Mouse (Mus musculus) midbrain, embryonic 15.5 days (tissue): ENCODE data around the gene Hist1h2be. TPM values are rescaled to one million over a fixed set of nuclear protein-coding genes. Genes with fewer than 3 reads are reported as not detected.
"Not testable (repeated sequence)": the region's sequence is repeated elsewhere in the genome, so short reads cannot be mapped to it uniquely, and the experiment has no call there.

Source experiments
- ATAC-seq: fragments of 200-750 bp; cut with Nextera tagmentation; replicated peaks from 2 replicates; pipeline ENCODE4 v1.8.0; 2017; ENCODE audit warnings: moderate TSS enrichment
- H3K27ac ChIP-seq: fragments of 300-500 bp; sonication (generic); 2 replicates; pipeline ENCODE4 v1.5.1; 2015; ENCODE audit warnings: mild to moderate bottlenecking, inconsistent platforms
- H3K27me3 ChIP-seq: fragments of 300-500 bp; sonication (generic); replicated peaks from 2 replicates; pipeline ENCODE4 v1.6.1; 2015; ENCODE audit warnings: inconsistent platforms
- H3K36me3 ChIP-seq: fragments of 300-500 bp; sonication (generic); replicated peaks from 2 replicates; pipeline ENCODE4 v1.6.1; 2015; ENCODE audit warnings: inconsistent platforms
- H3K4me1 ChIP-seq: fragments of 300-500 bp; sonication (generic); 2 replicates; pipeline ENCODE4 v1.6.1; 2015; ENCODE audit warnings: inconsistent platforms
- H3K4me2 ChIP-seq: fragments of 300-500 bp; sonication (generic); 2 replicates; pipeline ENCODE4 v1.6.1; 2015; ENCODE audit warnings: inconsistent platforms, mild to moderate bottlenecking, moderate library complexity
- H3K4me3 ChIP-seq: fragments of 300-500 bp; sonication (generic); 2 replicates; pipeline ENCODE4 v1.5.1; 2015; ENCODE audit warnings: mild to moderate bottlenecking, inconsistent platforms
- H3K9ac ChIP-seq: fragments of 300-500 bp; sonication (generic); 2 replicates; pipeline ENCODE4 v1.6.1; 2015; ENCODE audit warnings: mild to moderate bottlenecking, inconsistent platforms
- H3K9me3 ChIP-seq: fragments of 300-500 bp; sonication (generic); 2 replicates; pipeline ENCODE4 v1.6.1; 2016; ENCODE audit warnings: inconsistent platforms
- WGBS: fragments of 180-500 bp; shearing (Covaris S2); methylation state at CpG from one replicate; pipeline ENCODE4 v1.1.7; 2015; ENCODE audit warnings: mixed read lengths; 5-methylcytosine and 5-hydroxymethylcytosine counted together
- polyA plus RNA-seq: library from polyadenylated mRNA; unstranded; fragments of >200 nt; fragmentation: Nextera tagmentation; extraction: Ambion mirVana; gene quantifications from 2 replicates; pipeline ENCODE4 v1.2.1, GENCODE M21; 2015

The Hist1h2be gene
- polyA plus RNA-seq, 1 experiment from 2014 or later, result 1.8 TPM

DNA sequence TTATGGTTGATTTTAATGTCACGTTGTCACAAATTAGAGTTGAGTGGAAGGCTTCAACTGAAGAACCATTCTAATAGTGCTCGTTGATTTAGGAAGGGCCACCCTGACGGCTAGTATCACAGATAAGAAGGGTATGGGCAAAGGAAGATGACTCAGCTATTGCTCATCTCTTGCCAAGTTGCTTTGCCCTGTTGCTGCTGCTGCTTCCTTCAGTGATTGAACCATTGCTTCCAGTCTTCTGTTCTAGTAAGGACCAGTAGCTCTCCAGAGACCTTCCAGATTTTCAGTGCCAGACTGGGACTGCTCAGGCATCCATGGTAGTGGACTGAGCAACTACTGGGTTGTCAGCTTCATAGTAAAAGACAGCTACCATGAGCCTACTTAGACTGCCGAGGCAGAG, 11.7 kb downstream of the Hist1h2be start:
- Histone ChIP-seq H3K9ac (no peak overlapping the region), H3K9me3 (no peaks in the 10 kb centered on the region), H3K36me3 (no peaks in the 10 kb centered on the region), H3K27ac (no peak overlapping the region), H3K4me1 (no peaks in the 10 kb centered on the region), H3K27me3 (no peaks in the 10 kb centered on the region), H3K4me3 (no peak overlapping the region), H3K4me2 (no peak overlapping the region)
- WGBS, result 93% methylated on average over 4 of the region's 4 CpGs
- ATAC-seq, result no peak

DNA sequence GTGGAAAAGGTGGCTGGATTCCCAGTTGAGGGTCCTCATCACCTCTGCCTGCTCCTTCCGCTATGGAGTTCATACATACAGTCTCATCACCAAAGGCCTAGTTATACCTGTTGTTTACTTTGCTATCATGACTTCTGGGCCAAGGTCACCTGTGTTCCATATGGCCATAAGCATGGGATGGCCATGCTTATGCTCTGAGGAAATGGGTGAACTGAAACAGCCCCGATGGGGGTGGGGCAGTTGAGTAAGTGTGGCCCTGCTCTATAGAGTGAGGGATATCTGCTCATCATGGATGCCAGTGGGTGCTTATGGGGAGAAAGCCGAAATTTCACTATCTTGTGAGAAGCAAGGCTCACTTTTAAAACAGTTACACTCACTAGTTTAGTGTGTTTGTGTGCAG, 15.9 kb downstream of the Hist1h2be start:
- H3K27ac ChIP-seq, result no peak overlapping the region
- H3K4me1 ChIP-seq, result no peaks in the 10 kb centered on the region
- no peaks in the 10 kb centered on the region for H3K36me3 ChIP-seq
- H3K27me3 ChIP-seq, result no peaks in the 10 kb centered on the region
- H3K4me3 ChIP-seq, result no peak overlapping the region
- ATAC-seq, result no peak
- no peak overlapping the region for H3K9ac ChIP-seq
- 91% methylated on average over 3 of the region's 3 CpGs for WGBS
- H3K4me2 ChIP-seq, result no peak overlapping the region
- H3K9me3 ChIP-seq, result no peaks in the 10 kb centered on the region

DNA sequence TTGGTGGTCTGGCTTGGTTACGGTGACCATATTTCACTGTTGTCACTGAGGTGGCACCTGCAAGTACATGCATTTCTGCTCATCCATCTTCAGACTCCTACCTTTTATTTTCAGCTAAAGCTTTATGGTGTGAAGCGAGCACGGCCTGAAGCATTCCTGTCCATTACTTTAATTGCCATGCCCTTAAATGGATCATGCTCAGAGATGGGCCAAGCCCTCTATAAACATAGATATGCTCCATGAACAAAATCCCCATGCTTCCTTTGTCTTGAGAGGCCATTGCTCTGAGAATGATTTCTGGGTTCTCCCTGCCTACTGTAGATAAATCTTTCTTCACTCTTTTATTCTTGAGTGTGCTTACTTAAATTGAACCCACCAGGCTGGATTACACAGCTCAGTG, 16.5 kb downstream of the Hist1h2be start:
- ATAC-seq, result no peak
- Histone ChIP-seq H3K4me2 (no peak overlapping the region), H3K9ac (no peak overlapping the region), H3K4me3 (no peak overlapping the region), H3K36me3 (no peaks in the 10 kb centered on the region), H3K9me3 (no peaks in the 10 kb centered on the region), H3K4me1 (no peaks in the 10 kb centered on the region), H3K27ac (no peak overlapping the region), H3K27me3 (no peaks in the 10 kb centered on the region)
- WGBS, result 93% methylated on average over 3 of the region's 3 CpGs

DNA sequence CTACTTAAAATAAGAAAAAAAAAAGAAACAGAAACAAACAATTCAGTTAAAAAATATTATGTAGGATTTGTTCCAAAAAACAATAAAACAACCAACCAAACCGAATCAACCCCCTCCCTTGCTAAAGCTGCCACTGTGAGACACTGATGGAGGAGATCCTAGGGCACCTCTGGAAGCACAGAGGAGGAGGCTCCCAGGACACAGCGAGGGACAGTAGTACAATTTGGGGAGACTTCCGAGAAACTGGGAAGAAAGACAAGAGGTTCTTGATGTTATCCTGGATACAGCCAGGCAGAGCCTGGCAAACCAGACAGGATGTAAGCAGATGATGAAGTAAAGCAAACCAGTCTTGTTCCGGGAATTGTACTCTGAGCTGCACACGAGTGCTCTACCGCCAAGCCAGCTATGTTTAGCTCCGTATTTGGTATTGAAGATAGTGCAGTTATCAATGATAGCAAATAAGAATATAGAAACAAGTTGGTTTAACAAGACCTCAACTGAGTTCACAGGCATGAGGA, 17.7 kb downstream of the Hist1h2be start:
- no peaks in the 10 kb centered on the region for H3K36me3 ChIP-seq

DNA sequence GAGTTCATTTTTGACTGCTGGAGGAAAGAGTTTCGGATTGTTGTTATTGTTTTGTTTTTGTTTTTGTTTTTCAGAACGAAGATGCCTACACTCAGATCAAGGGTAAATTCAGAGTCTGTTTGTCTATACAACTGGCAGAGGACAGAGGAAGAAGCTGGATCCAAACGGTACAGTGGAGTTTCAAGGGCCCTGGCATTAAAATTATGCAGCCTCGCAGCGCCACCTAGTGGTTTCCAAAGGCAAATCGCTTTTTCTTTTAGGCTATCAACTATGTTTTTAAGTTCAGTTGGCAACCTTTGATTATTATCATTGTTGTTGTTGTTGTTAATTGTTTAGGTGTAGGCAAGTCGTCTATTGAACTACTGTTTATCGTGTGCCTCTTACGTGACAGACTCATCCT, 23.0 kb downstream of the Hist1h2be start:
- H3K4me3 ChIP-seq, result no peak overlapping the region
- no peak overlapping the region for H3K4me2 ChIP-seq
- H3K9ac ChIP-seq, result no peak overlapping the region
- H3K36me3 ChIP-seq, result no peaks in the 10 kb centered on the region
- H3K27me3 ChIP-seq, result no peaks in the 10 kb centered on the region
- H3K4me1 ChIP-seq, result no peaks in the 10 kb centered on the region
- 7% methylated on average over 9 of the region's 9 CpGs for WGBS
- H3K27ac ChIP-seq, result no peak overlapping the region
- no peak for ATAC-seq
- no peaks in the 10 kb centered on the region for H3K9me3 ChIP-seq

More for the DNA sequence above, 17.7 kb downstream of the Hist1h2be start:
- H3K4me3 ChIP-seq, result no peak overlapping the region
- H3K27ac ChIP-seq, result no peak overlapping the region
- H3K4me2 ChIP-seq, result no peak overlapping the region
- WGBS, result 82% methylated on average over 7 of the region's 7 CpGs
- no peaks in the 10 kb centered on the region for H3K4me1 ChIP-seq
- ATAC-seq, result no peak
- H3K9me3 ChIP-seq, result no peaks in the 10 kb centered on the region
- no peaks in the 10 kb centered on the region for H3K27me3 ChIP-seq
- no peak overlapping the region for H3K9ac ChIP-seq

DNA sequence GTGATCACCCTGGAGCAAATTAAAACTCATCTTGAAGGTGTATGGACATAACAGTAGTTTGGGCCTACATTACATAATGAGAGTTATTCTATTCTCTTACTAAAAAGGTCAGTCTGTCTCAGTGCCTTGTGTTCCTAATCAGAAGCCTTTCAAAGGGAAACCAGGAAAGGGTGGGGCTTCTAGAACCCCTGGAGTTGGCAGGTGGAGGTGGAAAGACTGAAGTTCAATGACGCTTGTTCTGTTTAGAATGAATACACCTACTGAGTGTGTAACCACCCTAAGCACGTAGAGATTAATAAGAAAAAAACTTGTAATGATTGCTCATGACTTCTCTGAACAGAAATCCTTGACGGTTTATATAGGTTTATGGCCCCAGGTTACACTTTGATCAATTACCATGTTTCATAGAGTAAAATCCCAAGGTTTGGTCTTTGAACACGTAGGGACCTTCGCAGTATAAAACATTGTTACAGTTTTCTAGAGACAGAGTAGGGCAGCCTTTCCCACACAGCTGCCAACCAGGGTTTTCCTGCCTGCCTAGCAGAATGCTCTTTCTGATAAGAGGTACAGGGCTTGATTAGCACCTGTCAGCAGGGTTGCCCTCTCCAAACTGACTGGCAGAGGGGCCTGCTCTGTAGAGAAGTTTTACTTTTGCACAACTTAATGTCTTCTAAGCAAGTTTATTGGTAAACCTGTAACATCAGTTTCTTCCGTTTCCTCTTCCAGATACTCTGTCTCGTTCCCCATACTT, 25.1 kb downstream of the Hist1h2be start:
- 84% methylated on average over 7 of the region's 7 CpGs for WGBS
- no peak for ATAC-seq
- Histone ChIP-seq H3K9ac (no peak overlapping the region), H3K36me3 (no peaks in the 10 kb centered on the region), H3K9me3 (no peaks in the 10 kb centered on the region), H3K4me3 (no peak overlapping the region), H3K4me1 (no peaks in the 10 kb centered on the region), H3K27me3 (no peaks in the 10 kb centered on the region), H3K4me2 (no peak overlapping the region), H3K27ac (no peak overlapping the region)

DNA sequence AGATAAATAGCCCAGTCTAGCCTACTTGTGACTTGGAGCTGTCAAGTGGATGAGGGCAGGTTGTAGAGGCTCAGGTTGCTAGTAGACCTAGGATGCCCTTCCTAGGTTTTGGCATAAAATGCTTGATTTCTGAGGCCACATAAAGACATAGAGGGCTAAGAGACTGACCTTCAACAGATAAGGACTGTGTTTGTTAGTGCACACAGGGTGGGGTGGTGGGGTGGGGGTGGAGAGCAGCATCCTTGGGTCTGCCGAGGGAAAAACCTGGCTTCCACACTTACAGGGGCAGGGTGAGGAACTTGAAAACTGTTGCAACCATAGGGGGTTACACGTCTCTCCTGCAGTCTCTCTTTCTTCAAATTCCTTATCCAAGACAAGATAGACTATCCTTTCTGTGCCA, 25.7 kb downstream of the Hist1h2be start:
- no peak overlapping the region for H3K4me3 ChIP-seq
- ATAC-seq, result no peak
- no peaks in the 10 kb centered on the region for H3K4me1 ChIP-seq
- no peak overlapping the region for H3K4me2 ChIP-seq
- no peak overlapping the region for H3K9ac ChIP-seq
- H3K27ac ChIP-seq, result no peak overlapping the region
- WGBS, result 84% methylated on average over 2 of the region's 2 CpGs
- no peaks in the 10 kb centered on the region for H3K27me3 ChIP-seq
- no peaks in the 10 kb centered on the region for H3K9me3 ChIP-seq
- no peaks in the 10 kb centered on the region for H3K36me3 ChIP-seq

DNA sequence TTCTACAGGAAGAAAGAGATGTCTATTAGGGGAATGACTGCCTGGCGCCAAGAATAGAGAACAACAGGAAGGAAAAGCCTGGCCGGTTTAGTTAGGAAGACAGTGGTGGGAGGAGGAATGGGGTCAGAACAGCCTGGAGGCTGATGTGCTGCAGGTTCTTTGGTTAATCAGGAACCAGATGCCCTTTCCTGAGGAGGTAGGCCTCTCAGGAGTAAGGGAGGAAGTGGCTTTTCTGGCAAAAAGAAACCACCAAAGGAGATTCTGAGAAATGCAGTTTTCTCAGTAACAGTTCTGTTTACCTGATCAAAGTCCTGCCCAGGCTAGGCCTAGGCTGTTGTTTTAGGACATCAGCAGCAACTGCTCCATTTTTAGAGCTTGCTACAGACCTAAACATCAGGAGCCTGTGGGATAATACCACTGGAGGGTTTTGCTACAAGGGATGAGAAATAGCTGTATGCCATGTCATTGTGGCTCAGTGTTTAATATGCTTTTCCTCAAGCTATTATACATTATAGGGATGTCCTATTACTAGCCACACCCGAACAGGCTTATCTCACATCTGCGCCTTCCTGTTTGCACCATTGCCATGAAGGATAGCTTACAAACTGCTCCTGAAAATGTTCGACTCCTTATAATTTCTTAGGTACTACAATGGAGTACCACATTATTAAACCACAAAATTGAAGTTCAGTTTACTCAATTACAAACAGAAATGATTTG, 27.7 kb downstream of the Hist1h2be start:
- no peaks in the 10 kb centered on the region for H3K36me3 ChIP-seq
- H3K4me1 ChIP-seq, result no peaks in the 10 kb centered on the region
- WGBS, result 89% methylated on average over 5 of the region's 5 CpGs
- no peak for ATAC-seq
- H3K27me3 ChIP-seq, result no peaks in the 10 kb centered on the region
- no peak overlapping the region for H3K4me2 ChIP-seq
- H3K27ac ChIP-seq, result no peak overlapping the region
- no peaks in the 10 kb centered on the region for H3K9me3 ChIP-seq
- no peak overlapping the region for H3K9ac ChIP-seq
- H3K4me3 ChIP-seq, result no peak overlapping the region

DNA sequence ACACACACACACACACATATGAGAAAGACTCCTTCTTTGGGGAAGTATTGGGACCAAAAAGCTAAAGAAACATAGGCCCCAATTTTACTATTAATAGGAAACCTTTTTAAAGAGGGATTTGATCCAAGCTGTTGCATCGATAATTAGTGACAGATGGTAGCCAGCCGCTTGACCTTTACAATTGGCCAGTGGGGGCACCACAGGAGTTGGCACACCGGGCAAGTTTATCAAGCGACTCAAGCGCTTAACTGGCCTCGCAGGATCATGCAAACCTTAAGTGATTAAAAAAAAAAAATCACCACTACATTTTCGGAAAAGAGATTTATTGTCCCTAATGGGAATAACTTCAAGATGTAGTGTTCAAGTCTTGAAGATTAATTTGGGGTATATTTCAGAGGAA, 28.3 kb downstream of the Hist1h2be start:
- Histone ChIP-seq H3K4me1 (no peaks in the 10 kb centered on the region), H3K4me3 (no peak overlapping the region), H3K27ac (no peak overlapping the region), H3K27me3 (no peaks in the 10 kb centered on the region), H3K9ac (no peak overlapping the region), H3K4me2 (no peak overlapping the region), H3K9me3 (no peaks in the 10 kb centered on the region), H3K36me3 (no peaks in the 10 kb centered on the region)
- WGBS, result 91% methylated on average over 7 of the region's 7 CpGs
- ATAC-seq, result no peak

DNA sequence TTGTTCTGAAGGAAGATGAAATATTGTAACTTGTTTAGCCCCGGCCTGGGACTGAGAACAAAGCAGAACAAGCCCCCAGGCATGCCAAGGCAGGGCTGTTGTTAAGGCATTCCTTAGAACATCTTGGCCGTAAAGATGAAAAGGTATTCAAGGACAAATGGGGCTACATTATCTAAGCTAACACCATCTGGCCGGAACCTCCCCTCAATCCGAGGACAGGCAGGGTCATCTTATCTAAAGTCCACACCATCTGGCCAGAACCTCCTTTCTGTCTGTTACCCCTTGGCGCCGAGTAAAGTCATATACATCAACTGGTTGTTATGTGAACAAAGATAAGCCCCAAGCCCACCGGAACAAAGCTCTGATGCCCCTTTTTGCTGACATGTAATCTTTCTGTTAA, 29.0 kb downstream of the Hist1h2be start:
- H3K36me3 ChIP-seq, H3K4me1 ChIP-seq, H3K27ac ChIP-seq, ATAC-seq, H3K9me3 ChIP-seq, H3K4me3 ChIP-seq, H3K4me2 ChIP-seq, H3K9ac ChIP-seq, H3K27me3 ChIP-seq: not testable (repeated sequence)
- 91% methylated on average over 7 of the region's 7 CpGs for WGBS

DNA sequence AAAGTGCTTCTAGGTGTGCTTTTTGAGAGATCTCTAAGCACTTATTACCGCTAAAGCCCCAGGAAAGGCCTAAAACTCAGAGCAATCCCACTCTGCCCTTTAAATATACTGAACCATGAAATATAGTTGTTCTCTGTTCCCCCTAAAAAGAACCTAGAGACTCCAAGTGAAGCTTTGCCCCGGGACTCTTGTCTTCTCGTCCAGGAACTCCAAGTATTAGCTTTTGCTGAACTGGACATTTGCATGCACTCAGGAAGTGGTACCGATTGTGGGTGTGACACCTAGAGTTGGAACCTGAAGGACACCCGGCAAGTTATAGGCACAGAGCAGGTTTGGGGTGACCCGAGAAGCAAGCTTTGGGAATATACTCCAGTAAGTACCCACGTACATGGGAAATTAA, 29.7 kb downstream of the Hist1h2be start:
- Histone ChIP-seq H3K27me3 (no peaks in the 10 kb centered on the region), H3K9ac (no peak overlapping the region), H3K4me3 (no peak overlapping the region), H3K9me3 (no peaks in the 10 kb centered on the region), H3K4me1 (peaks cover 10% of the 10 kb centered on the region), H3K36me3 (no peaks in the 10 kb centered on the region), H3K27ac (no peak overlapping the region), H3K4me2 (no peak overlapping the region)
- 95% methylated on average over 7 of the region's 7 CpGs for WGBS
- no peak for ATAC-seq

DNA sequence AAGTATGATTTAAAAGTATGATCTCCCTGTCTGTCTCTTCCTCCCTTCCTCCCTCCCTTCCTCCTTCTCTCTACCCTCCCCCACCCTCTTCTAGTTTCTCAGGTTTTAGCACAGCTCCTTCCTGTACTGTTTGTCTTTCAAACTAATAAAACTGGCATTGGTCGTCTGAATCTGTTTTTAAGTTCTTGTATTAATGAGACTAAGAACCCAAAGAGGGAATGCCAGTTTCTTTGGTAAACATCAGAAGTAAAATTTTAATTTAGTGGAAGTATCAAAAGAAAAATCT, 34.0 kb downstream of the Hist1h2be start:
- Histone ChIP-seq H3K9ac (peak overlapping the region; percentile 29; the same call in 1 of the 2 replicates), H3K27me3 (no peaks in the 10 kb centered on the region), H3K27ac (peak overlapping the region; percentile 76), H3K36me3 (no peaks in the 10 kb centered on the region), H3K4me3 (peak overlapping the region; percentile 52), H3K9me3 (no peaks in the 10 kb centered on the region), H3K4me2 (peak overlapping the region; percentile 84), H3K4me1 (peaks cover 34% of the 10 kb centered on the region)
- ATAC-seq, result no peak
- 4% methylated on average over 1 of the region's 1 CpGs for WGBS
